Mouse (Mus musculus) erythroblast, embryonic 14.5 days (primary cell): ENCODE measurements around the gene Astn2. TPM values are rescaled to one million over a fixed set of nuclear protein-coding genes. Genes with fewer than 3 reads are reported as not detected.

Source experiments
- H3K27me3 ChIP-seq: 2 replicates; pipeline ENCODE4 v1.6.1; 2012; ENCODE audit warnings: inconsistent platforms; ENCODE audit not compliant: control insufficient read depth
- H3K36me3 ChIP-seq: 2 replicates; pipeline ENCODE4 v1.6.1; 2012; ENCODE audit warnings: mild to moderate bottlenecking, inconsistent platforms; ENCODE audit not compliant: control insufficient read depth
- H3K4me1 ChIP-seq: 2 replicates; pipeline ENCODE4 v1.6.1; 2012; ENCODE audit warnings: inconsistent platforms; ENCODE audit not compliant: control insufficient read depth
- H3K4me3 ChIP-seq: replicated peaks from 2 replicates; pipeline ENCODE3; 2012; ENCODE audit warnings: moderate library complexity, mild to moderate bottlenecking, inconsistent platforms
- H3K9me3 ChIP-seq: 2 replicates; pipeline ENCODE4 v1.6.1; 2012; ENCODE audit warnings: low read length, inconsistent platforms, mixed read lengths; ENCODE audit not compliant: control insufficient read depth
- GATA1 ChIP-seq: IDR thresholded peaks from 2 replicates; pipeline ENCODE4 v1.6.1; 2012; ENCODE audit warnings: low read length, inconsistent platforms, mixed read lengths
- TAL1 ChIP-seq: IDR thresholded peaks from 3 replicates; pipeline ENCODE4 v1.6.1; 2012; ENCODE audit warnings: low read length, inconsistent platforms, mixed read lengths
- polyA plus RNA-seq: library from polyadenylated mRNA; stranded (reverse); fragments of >175 nt; gene quantifications from 2 replicates; pipeline ENCODE4 v1.2.3, GENCODE M21; 2012

The Astn2 gene
- polyA plus RNA-seq, 1 experiment, result not detected

- H3K4me1 ChIP-seq, result no peaks in the 10 kb centered on the region
- TF ChIP-seq TAL1 (no peak), GATA1 (no peak)
- H3K4me3 ChIP-seq, result no peak overlapping the region
- H3K27me3 ChIP-seq, result no peaks in the 10 kb centered on the region
- H3K9me3 ChIP-seq, result no peaks in the 10 kb centered on the region
- no peaks in the 10 kb centered on the region for H3K36me3 ChIP-seq
Observed at GRCm38 (mm10) chr4:65674267-65674978, 730.0 kb downstream of the Astn2 start.

- TF ChIP-seq TAL1 (no peak), GATA1 (no peak)
- Histone ChIP-seq H3K4me3 (no peak overlapping the region), H3K4me1 (no peaks in the 10 kb centered on the region), H3K9me3 (no peaks in the 10 kb centered on the region), H3K36me3 (no peaks in the 10 kb centered on the region), H3K27me3 (no peaks in the 10 kb centered on the region)
Observed at GRCm38 (mm10) chr4:65673418-65673933, 730.9 kb downstream of the Astn2 start.

- H3K36me3 ChIP-seq, result no peaks in the 10 kb centered on the region
- no peak overlapping the region for H3K4me3 ChIP-seq
- H3K27me3 ChIP-seq, result no peaks in the 10 kb centered on the region
- no peaks in the 10 kb centered on the region for H3K9me3 ChIP-seq
- TF ChIP-seq GATA1, result no peak
- TF ChIP-seq TAL1, result no peak
- H3K4me1 ChIP-seq, result no peaks in the 10 kb centered on the region
Observed at GRCm38 (mm10) chr4:65672294-65672693, 732.1 kb downstream of the Astn2 start.

GRCm38 (mm10) chr4:65671585-65672184 lies 732.7 kb downstream of the Astn2 start:
- no peak for TF ChIP-seq TAL1
- Histone ChIP-seq H3K4me3 (no peak overlapping the region), H3K36me3 (no peaks in the 10 kb centered on the region), H3K4me1 (no peaks in the 10 kb centered on the region), H3K9me3 (no peaks in the 10 kb centered on the region), H3K27me3 (no peaks in the 10 kb centered on the region)

GRCm38 (mm10) chr4:65667030-65667610 lies 737.3 kb downstream of the Astn2 start:
- no peak for TF ChIP-seq GATA1
- TF ChIP-seq TAL1, result no peak
- no peak overlapping the region for H3K4me3 ChIP-seq
- H3K27me3 ChIP-seq, result no peaks in the 10 kb centered on the region
- H3K36me3 ChIP-seq, result no peaks in the 10 kb centered on the region
- H3K9me3 ChIP-seq, result no peaks in the 10 kb centered on the region
- H3K4me1 ChIP-seq, result no peaks in the 10 kb centered on the region

GRCm38 (mm10) chr4:65663176-65663575 lies 741.2 kb downstream of the Astn2 start:
- Histone ChIP-seq H3K4me1 (no peaks in the 10 kb centered on the region), H3K27me3 (no peaks in the 10 kb centered on the region), H3K36me3 (no peaks in the 10 kb centered on the region), H3K9me3 (no peaks in the 10 kb centered on the region), H3K4me3 (no peak overlapping the region)
- TF ChIP-seq TAL1, result no peak
- TF ChIP-seq GATA1, result no peak

GRCm38 (mm10) chr4:65654723-65655122 lies 749.7 kb downstream of the Astn2 start:
- Histone ChIP-seq H3K4me3 (no peak overlapping the region), H3K4me1 (no peaks in the 10 kb centered on the region), H3K27me3 (no peaks in the 10 kb centered on the region), H3K9me3 (no peaks in the 10 kb centered on the region), H3K36me3 (no peaks in the 10 kb centered on the region)
- TF ChIP-seq GATA1 (no peak), TAL1 (no peak)

GRCm38 (mm10) chr4:65642611-65643010 lies 761.8 kb downstream of the Astn2 start:
- Histone ChIP-seq H3K36me3 (no peaks in the 10 kb centered on the region), H3K4me1 (no peaks in the 10 kb centered on the region), H3K27me3 (no peaks in the 10 kb centered on the region), H3K4me3 (no peak overlapping the region), H3K9me3 (peaks cover 2% of the 10 kb centered on the region; the same call in 1 of the 2 replicates)
- TF ChIP-seq GATA1, result no peak
- no peak for TF ChIP-seq TAL1

- H3K4me1 ChIP-seq, result no peaks in the 10 kb centered on the region
- H3K9me3 ChIP-seq, result no peaks in the 10 kb centered on the region; the same call in 1 of the 2 replicates
- H3K36me3 ChIP-seq, result no peaks in the 10 kb centered on the region
- TF ChIP-seq TAL1 (no peak), GATA1 (no peak)
- H3K4me3 ChIP-seq, result no peak overlapping the region
- no peaks in the 10 kb centered on the region for H3K27me3 ChIP-seq
Observed at GRCm38 (mm10) chr4:65638231-65638630, 766.2 kb downstream of the Astn2 start.
